Mouse (Mus musculus): ENCODE results near the gene Phf19.
A peak's percentile ranks its signal among the peaks of the same experiment; 100 is the strongest.

Gene Phf19

GRCm38 (mm10) chr2:34938269-34939208 is 24.7 kb upstream of the Phf19 start:
- DNase-seq = peak in 1 of 2 experiments; percentile 36

- DNase-seq = no peak
Observed at GRCm38 (mm10) chr2:34937460-34937859, 23.6 kb upstream of the Phf19 start.

GRCm38 (mm10) chr2:34927320-34927719 is 13.5 kb upstream of the Phf19 start:
- no peak for DNase-seq

GRCm38 (mm10) chr2:34922729-34923128 is 8.9 kb upstream of the Phf19 start:
- DNase-seq = no peak

- no peak for DNase-seq
Observed at GRCm38 (mm10) chr2:34920144-34920543, 6.3 kb upstream of the Phf19 start.

GRCm38 (mm10) chr2:34915103-34915502 is 1.3 kb upstream of the Phf19 start:
- DNase-seq = no peak

GRCm38 (mm10) chr2:34914823-34915082 is 927 bp upstream of the Phf19 start:
- DNase-seq = no peak

- peak in 1 of 2 experiments; percentile 19 for DNase-seq
Observed at GRCm38 (mm10) chr2:34914069-34914822, 420 bp upstream of the Phf19 start.

GRCm38 (mm10) chr2:34912613-34913012 is 1.2 kb downstream of the Phf19 start:
- DNase-seq = no peak

- no peak for DNase-seq
Observed at GRCm38 (mm10) chr2:34911871-34912270, 2.0 kb downstream of the Phf19 start.

GRCm38 (mm10) chr2:34909719-34910118 is 4.1 kb downstream of the Phf19 start:
- no peak for DNase-seq

GRCm38 (mm10) chr2:34906861-34907604 is 6.8 kb downstream of the Phf19 start:
- DNase-seq = peak in 1 of 2 experiments; percentile 29

GRCm38 (mm10) chr2:34906426-34906825 is 7.4 kb downstream of the Phf19 start:
- peak in 1 of 2 experiments; percentile 29 for DNase-seq

- DNase-seq = peak; percentile 97 to 99
Observed at GRCm38 (mm10) chr2:34904849-34905542, 8.8 kb downstream of the Phf19 start.

- DNase-seq = peak; percentile 32 to 37
Observed at GRCm38 (mm10) chr2:34903652-34904405, 10.0 kb downstream of the Phf19 start.

- no peak for DNase-seq
Observed at GRCm38 (mm10) chr2:34903191-34903590, 10.6 kb downstream of the Phf19 start.

- DNase-seq = peak in 1 of 2 experiments; percentile 37
Observed at GRCm38 (mm10) chr2:34902731-34903130, 11.1 kb downstream of the Phf19 start.

- peak in 1 of 2 experiments; percentile 33 for DNase-seq
Observed at GRCm38 (mm10) chr2:34901726-34902125, 12.1 kb downstream of the Phf19 start.

GRCm38 (mm10) chr2:34900412-34900811 is 13.4 kb downstream of the Phf19 start:
- DNase-seq = peak; percentile 69 to 81

GRCm38 (mm10) chr2:34899682-34900081 is 14.1 kb downstream of the Phf19 start:
- peak; percentile 53 for DNase-seq

GRCm38 (mm10) chr2:34897820-34898219 is 16.0 kb downstream of the Phf19 start:
- peak; percentile 59 to 66 for DNase-seq
